Mouse (Mus musculus) heart, embryonic 10.5 days (tissue): ENCODE measurements around the gene Gfy. TPM values are rescaled to one million over a fixed set of nuclear protein-coding genes. Genes with fewer than 3 reads are reported as not detected.

Experiments
- DNase-seq: peaks from one replicate; pipeline ENCODE4 v3.0.0-alpha.2; 2017; ENCODE audit warnings: low spot score
- H3K27ac ChIP-seq: fragments of 300-500 bp; sonication (generic); 2 replicates; pipeline ENCODE4 v1.5.1; 2016; ENCODE audit warnings: mild to moderate bottlenecking
- H3K27me3 ChIP-seq: fragments of 300-500 bp; sonication (generic); 2 replicates; pipeline ENCODE4 v1.6.1; 2016; ENCODE audit warnings: mild to moderate bottlenecking; ENCODE audit not compliant: poor library complexity, insufficient read depth, severe bottlenecking
- H3K36me3 ChIP-seq: fragments of 300-500 bp; sonication (generic); 2 replicates; pipeline ENCODE4 v1.6.1; 2016; ENCODE audit warnings: mild to moderate bottlenecking, moderate library complexity
- H3K4me1 ChIP-seq: fragments of 300-500 bp; sonication (generic); 2 replicates; pipeline ENCODE4 v1.6.1; 2016; ENCODE audit warnings: mild to moderate bottlenecking
- H3K4me3 ChIP-seq: fragments of 300-500 bp; sonication (generic); 2 replicates; pipeline ENCODE4 v1.5.1; 2016; ENCODE audit warnings: mild to moderate bottlenecking, moderate library complexity
- H3K9me3 ChIP-seq: fragments of 300-500 bp; sonication (generic); 2 replicates; pipeline ENCODE4 v1.6.1; 2016; ENCODE audit warnings: mild to moderate bottlenecking, moderate library complexity
- WGBS: fragments of 180-500 bp; shearing (Covaris S2); methylation state at CpG from one replicate; pipeline ENCODE4 v1.1.7; 2016; 5-methylcytosine and 5-hydroxymethylcytosine counted together
- polyA plus RNA-seq: library from polyadenylated mRNA; unstranded; fragments of >200 nt; fragmentation: Nextera tagmentation; extraction: Ambion mirVana; gene quantifications from 2 replicates; pipeline ENCODE4 v1.2.1, GENCODE M21; 2016

The Gfy gene
- not detected in 2 replicates for polyA plus RNA-seq

DNA sequence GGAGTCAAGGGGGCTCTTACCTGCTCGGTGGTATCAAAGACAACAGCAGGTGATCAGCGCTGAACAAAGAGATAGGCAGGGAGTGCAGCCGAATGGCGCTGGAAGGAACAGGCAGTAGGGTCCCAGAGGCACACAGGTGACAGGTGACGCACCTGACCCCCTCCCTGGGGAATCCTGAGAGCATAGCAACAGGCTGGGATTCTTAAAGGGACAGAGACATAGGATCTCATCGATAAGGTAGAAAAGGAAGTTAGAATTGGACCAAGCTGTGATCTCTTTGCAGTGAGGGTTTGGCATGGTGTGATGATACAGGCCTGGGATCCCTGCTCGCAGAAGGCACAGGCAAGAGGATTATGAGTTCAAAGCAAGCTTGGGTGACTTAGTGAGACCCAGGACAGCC lies at the start of gene Gfy:
Gene Gfy, minus strand, starts transcription at position 101 of the 400 bp plus-strand sequence.
- Histone ChIP-seq H3K27ac (no peak within 1 kb of the TSS), H3K4me1 (peaks cover 41% of the 10 kb centered on the region), H3K36me3 (no peaks in the 10 kb centered on the region), H3K27me3 (peaks cover 100% of the 10 kb centered on the region), H3K4me3 (no peak within 1 kb of the TSS), H3K9me3 (no peaks in the 10 kb centered on the region)
- no peak for DNase-seq
- 34% methylated on average over 7 of the region's 7 CpGs for WGBS

- Histone ChIP-seq H3K4me3 (no peak overlapping the region), H3K4me1 (peaks cover 23% of the 10 kb centered on the region), H3K9me3 (no peaks in the 10 kb centered on the region), H3K27me3 (no peaks in the 10 kb centered on the region), H3K36me3 (peaks cover 88% of the 10 kb centered on the region), H3K27ac (no peak overlapping the region)
- WGBS: 90% methylated on average over 8 of the region's 8 CpGs
- DNase-seq: peak; percentile 72
These were observed 49.7 kb upstream of the Gfy start for GRCm38 (mm10) chr7:45229046-45229445.

DNA sequence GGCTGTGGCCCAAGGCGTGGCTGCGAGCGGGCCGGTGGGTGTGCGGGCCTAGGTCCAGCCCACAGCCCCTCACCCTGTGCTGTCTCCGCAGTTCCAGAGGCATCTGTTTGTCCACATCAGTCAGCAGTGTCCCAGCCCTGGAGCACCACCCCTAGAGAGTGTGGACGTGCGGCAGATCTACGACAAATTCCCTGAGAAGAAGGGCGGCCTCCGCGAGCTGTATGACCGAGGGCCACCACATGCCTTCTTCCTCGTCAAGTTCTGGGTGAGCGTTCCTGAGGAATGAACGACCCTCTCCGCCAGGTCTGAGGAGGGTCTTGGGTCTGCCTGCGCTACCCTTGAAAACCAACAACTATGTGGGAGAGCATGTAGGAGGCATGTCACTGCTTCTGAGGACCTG lies 49.2 kb upstream of the Gfy start:
- Histone ChIP-seq H3K4me1 (peaks cover 18% of the 10 kb centered on the region), H3K4me3 (no peak overlapping the region), H3K27ac (no peak overlapping the region), H3K27me3 (no peaks in the 10 kb centered on the region), H3K36me3 (peaks cover 93% of the 10 kb centered on the region), H3K9me3 (no peaks in the 10 kb centered on the region)
- 93% methylated on average over 18 of the region's 18 CpGs for WGBS
- peak; percentile 66 for DNase-seq

DNA sequence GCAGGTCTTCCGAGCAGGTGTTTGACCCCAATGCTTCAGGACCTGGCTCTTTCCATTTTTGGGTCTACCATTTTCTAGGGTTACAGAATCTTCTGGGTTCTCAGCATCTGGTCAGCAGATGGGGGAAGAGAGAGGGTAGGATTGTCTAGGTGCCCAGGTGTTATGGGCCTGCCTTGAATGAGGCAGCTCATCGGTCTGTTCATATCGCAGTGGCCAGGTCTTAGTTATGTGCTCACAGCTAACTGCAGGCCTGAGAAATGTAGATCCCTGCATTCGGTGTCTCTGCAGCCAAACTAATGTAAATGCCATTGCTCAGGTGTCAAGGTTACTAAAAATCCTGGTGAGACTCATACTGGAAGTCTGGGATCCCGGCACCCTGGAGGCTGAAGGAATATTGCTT lies 47.1 kb upstream of the Gfy start:
- H3K9me3 ChIP-seq: no peaks in the 10 kb centered on the region
- H3K36me3 ChIP-seq: peaks cover 96% of the 10 kb centered on the region
- WGBS: 94% methylated on average over 5 of the region's 5 CpGs

DNA sequence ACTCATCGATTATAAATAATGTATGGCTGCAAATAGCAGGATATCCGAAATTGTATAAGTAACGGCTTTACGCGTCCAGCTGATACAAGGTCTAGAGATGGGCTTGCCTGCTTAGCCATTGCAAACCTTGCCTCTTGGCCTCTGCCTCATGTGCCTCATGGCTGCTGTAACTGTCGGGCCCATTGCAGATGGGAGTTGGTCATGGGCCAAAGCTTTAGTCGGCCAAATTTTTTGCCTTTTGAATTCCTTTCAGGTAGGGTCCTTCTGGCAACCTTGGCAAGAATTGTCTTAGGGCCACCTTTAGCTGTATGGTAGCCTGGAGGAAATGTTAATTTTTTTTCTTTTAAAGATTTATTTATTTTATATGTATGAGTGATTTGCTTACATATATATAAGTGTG lies 45.5 kb upstream of the Gfy start:
- no peak overlapping the region for H3K4me3 ChIP-seq
- no peaks in the 10 kb centered on the region for H3K27me3 ChIP-seq
- 94% methylated on average over 7 of the region's 7 CpGs for WGBS
- H3K9me3 ChIP-seq: no peaks in the 10 kb centered on the region
- H3K4me1 ChIP-seq: peaks cover 7% of the 10 kb centered on the region; the same call in 1 of the 2 replicates
- H3K36me3 ChIP-seq: peaks cover 100% of the 10 kb centered on the region
- DNase-seq: peak; percentile 39
- H3K27ac ChIP-seq: no peak overlapping the region

More for the DNA sequence above, 47.1 kb upstream of the Gfy start:
- Histone ChIP-seq H3K4me3 (no peak overlapping the region), H3K27ac (no peak overlapping the region), H3K27me3 (no peaks in the 10 kb centered on the region), H3K4me1 (0 out of 2 replicates have a peak, but pooled peaks cover 4% of the 10 kb centered on the region)
- DNase-seq: peak; percentile 65

GRCm38 (mm10) chr7:45221680-45222079 lies 42.3 kb upstream of the Gfy start:
- H3K4me1 ChIP-seq: peaks cover 34% of the 10 kb centered on the region
- no peak overlapping the region for H3K27ac ChIP-seq
- no peak overlapping the region for H3K4me3 ChIP-seq
- WGBS: 84% methylated on average over 2 of the region's 2 CpGs
- peaks cover 96% of the 10 kb centered on the region for H3K36me3 ChIP-seq
- no peak for DNase-seq
- no peaks in the 10 kb centered on the region for H3K27me3 ChIP-seq
- H3K9me3 ChIP-seq: no peaks in the 10 kb centered on the region

DNA sequence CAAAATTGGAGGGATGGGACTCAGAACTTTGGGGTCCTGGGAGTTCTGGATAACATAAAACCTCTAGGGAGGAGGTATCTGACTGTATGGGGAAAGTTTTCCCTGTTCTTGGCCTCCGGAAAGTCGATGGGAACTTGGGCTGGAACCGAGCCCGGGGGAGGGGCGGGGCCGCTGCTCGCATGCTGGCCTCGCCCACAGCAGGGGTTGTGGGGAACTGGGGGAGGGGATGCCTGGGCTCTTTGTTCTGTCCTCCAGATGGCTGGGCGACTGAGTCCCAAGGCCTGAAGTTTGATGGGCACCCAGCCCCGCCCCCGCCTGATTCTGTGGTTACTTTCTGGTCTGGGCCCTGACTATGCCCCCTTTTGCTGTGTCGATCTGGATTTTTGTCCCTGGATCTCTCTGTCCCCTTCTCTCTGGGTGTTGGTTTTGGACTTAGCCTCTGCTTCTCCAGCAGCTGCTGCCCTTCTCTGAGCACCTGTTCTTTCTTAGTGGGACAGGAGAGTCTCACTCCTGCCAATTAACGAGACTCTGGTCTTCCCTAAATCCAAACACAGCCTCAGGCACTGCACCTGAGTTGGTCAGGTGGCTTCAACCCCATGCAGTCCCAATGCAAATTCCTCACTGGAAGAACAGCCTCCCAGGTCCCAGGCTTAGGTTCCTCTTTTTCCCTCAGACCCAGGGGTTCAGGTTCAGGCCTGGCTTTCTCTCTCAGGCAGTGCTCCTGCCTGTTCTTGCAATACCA lies 37.2 kb upstream of the Gfy start:
- peak; percentile 92 for DNase-seq
- Histone ChIP-seq H3K27me3 (peaks cover 8% of the 10 kb centered on the region), H3K4me3 (peak overlapping the region; percentile 93), H3K36me3 (peaks cover 46% of the 10 kb centered on the region), H3K27ac (peak overlapping the region; percentile 96), H3K4me1 (peaks cover 51% of the 10 kb centered on the region), H3K9me3 (no peaks in the 10 kb centered on the region)
- under 1% methylated on average over 13 of the region's 13 CpGs for WGBS

DNA sequence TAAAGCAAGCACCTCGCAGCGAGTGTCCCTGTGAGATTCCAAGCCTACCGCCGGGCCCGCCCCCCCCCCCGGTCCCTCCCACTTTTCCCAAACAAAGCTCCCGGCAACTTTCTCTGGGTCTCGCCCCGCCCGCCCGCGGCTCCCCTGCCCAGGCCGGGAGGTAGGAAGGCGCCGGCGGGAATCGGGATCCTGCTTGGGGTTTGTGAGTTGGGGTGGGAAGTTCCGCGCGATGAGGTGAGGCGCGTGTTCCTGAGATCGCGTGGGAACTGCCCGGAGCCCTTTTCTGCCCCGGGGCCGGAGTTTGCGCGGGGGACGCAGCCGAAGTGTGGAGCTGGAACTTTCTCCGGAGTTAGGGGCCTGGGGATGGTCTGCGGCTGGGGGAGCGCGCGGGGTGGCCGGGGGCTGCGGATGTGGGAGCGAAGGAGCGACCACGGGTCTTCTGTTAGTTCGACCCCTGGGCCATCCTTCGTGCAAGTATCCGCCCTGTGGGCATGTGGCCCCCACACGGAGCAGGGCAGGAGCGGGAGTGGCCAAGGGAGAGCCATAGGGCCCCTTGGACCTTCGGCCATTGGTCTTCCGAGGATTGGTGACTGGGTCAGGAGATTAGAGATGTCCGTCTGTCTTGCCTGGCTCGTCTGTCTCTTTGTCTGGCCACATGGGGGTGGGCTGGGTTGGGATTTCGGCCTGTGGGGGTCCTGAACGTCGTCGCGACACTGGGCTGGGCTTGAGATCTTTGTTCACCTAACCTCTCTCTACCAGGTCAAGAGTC lies 36.5 kb upstream of the Gfy start, which contains the start of gene Tead2:
Gene Tead2, plus strand, starts transcription at position 81 of the 769 bp plus-strand sequence.
- WGBS: under 1% methylated on average over 55 of the region's 55 CpGs
- H3K9me3 ChIP-seq: no peaks in the 10 kb centered on the region
- peak within 1 kb of the TSS; percentile 96 for H3K27ac ChIP-seq
- H3K4me1 ChIP-seq: peaks cover 58% of the 10 kb centered on the region
- H3K4me3 ChIP-seq: peak within 1 kb of the TSS; percentile 93
- peak; percentile 89 for DNase-seq
- peaks cover 38% of the 10 kb centered on the region for H3K36me3 ChIP-seq
- H3K27me3 ChIP-seq: peaks cover 16% of the 10 kb centered on the region

- Histone ChIP-seq H3K36me3 (peaks cover 17% of the 10 kb centered on the region), H3K9me3 (no peaks in the 10 kb centered on the region), H3K27me3 (peaks cover 35% of the 10 kb centered on the region), H3K4me1 (peaks cover 42% of the 10 kb centered on the region), H3K4me3 (no peak overlapping the region), H3K27ac (no peak overlapping the region)
- 51% methylated on average over 5 of the region's 5 CpGs for WGBS
- no peak for DNase-seq
These were observed 34.3 kb upstream of the Gfy start for GRCm38 (mm10) chr7:45213708-45214107.

GRCm38 (mm10) chr7:45212356-45212755 lies 33.0 kb upstream of the Gfy start:
- Histone ChIP-seq H3K4me3 (peak overlapping the region; percentile 45; the same call in 1 of the 2 replicates), H3K36me3 (peaks cover 3% of the 10 kb centered on the region), H3K27ac (no peak overlapping the region), H3K27me3 (peaks cover 35% of the 10 kb centered on the region), H3K9me3 (no peaks in the 10 kb centered on the region), H3K4me1 (peaks cover 31% of the 10 kb centered on the region)
- 72% methylated on average over 7 of the region's 7 CpGs for WGBS
- DNase-seq: no peak

DNA sequence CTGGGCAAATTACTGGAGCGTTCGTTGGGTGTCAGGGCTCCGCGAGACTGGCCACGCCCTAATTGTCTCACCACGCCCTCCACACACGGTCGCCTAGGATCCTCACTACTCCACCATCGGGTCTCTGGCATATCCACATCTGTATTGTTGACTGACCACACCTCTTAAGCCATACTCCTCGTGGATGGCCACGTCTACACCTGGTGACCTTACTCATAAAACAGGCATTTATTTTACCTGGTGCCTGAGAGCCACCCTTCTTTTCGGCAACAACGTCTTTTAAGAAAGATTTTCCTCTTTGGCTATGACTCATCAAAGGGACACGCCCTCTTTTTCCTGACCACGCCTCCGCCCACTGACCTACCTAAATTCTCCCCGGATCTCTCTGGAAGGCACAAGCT lies 32.5 kb upstream of the Gfy start, which contains the start of gene Dkkl1:
Gene Dkkl1, minus strand, starts transcription at position 297 of the 401 bp plus-strand sequence.
- H3K4me3 ChIP-seq: peak within 1 kb of the TSS; percentile 45
- no peaks in the 10 kb centered on the region for H3K36me3 ChIP-seq
- H3K27me3 ChIP-seq: peaks cover 35% of the 10 kb centered on the region
- DNase-seq: no peak
- WGBS: 3% methylated on average over 17 of the region's 17 CpGs
- peaks cover 26% of the 10 kb centered on the region for H3K4me1 ChIP-seq
- H3K27ac ChIP-seq: peak within 1 kb of the TSS; percentile 56; the same call in 1 of the 2 replicates
- H3K9me3 ChIP-seq: no peaks in the 10 kb centered on the region

GRCm38 (mm10) chr7:45211070-45211469 lies 31.7 kb upstream of the Gfy start:
- Histone ChIP-seq H3K4me3 (0 out of 2 replicates have a peak overlapping the region, but pooled peaks have one; percentile 45), H3K9me3 (no peaks in the 10 kb centered on the region), H3K4me1 (peaks cover 20% of the 10 kb centered on the region), H3K27ac (no peak overlapping the region), H3K27me3 (peaks cover 35% of the 10 kb centered on the region), H3K36me3 (no peaks in the 10 kb centered on the region)
- 33% methylated on average over 10 of the region's 10 CpGs for WGBS
- DNase-seq: no peak

DNA sequence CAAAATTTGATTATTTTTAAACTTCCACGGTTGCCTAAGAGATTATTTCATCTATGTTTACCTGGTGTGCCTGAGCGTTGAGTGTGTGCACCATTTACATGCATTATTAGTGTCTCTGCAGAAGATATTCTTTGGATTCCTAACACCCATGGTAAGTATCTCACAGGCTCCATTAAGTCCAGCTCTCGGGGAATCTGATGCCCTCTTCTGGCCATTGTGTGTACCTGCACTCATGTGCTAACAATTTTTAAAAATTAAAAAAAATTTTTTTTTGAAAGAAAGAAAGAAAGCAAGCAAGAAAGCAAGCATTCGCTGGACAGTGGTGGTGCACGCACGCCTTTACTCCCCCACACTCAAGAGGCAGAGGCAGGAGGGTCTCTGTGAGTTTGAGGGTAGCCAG lies 28.9 kb upstream of the Gfy start:
- Histone ChIP-seq H3K27ac (no peak overlapping the region), H3K9me3 (no peaks in the 10 kb centered on the region), H3K4me1 (peaks cover 13% of the 10 kb centered on the region), H3K27me3 (peaks cover 35% of the 10 kb centered on the region), H3K36me3 (no peaks in the 10 kb centered on the region), H3K4me3 (no peak overlapping the region)
- no peak for DNase-seq
- WGBS: 70% methylated on average over 6 of the region's 6 CpGs
